Mouse (Mus musculus) embryonic stem cell, embryonic (primary cell): Measurements from ENCODE around the gene Slc48a1.

Experiments used
- CTCF ChIA-PET, 4 experiments: fragments of 300-600 bp in 2 of 4; fragments of 350-600 bp in 2 of 4; sonication (Branson Sonifier 250); formaldehyde crosslinking; loops; one replicate each; lab custom pipeline; 2022; ENCODE audit warnings: inconsistent platforms in 2 of 4; lab: Charles Lee
- POLR2A ChIA-PET, 4 experiments: fragments of 300-600 bp in 2 of 4; fragments of 350-600 bp in 2 of 4; sonication (Branson Sonifier 250); formaldehyde crosslinking; loops; one replicate each; lab custom pipeline; 2022; ENCODE audit warnings: antibody characterized with exemption in 4 of 4, inconsistent platforms in 1 of 4; lab: Charles Lee

Slc48a1 gene

DNA sequence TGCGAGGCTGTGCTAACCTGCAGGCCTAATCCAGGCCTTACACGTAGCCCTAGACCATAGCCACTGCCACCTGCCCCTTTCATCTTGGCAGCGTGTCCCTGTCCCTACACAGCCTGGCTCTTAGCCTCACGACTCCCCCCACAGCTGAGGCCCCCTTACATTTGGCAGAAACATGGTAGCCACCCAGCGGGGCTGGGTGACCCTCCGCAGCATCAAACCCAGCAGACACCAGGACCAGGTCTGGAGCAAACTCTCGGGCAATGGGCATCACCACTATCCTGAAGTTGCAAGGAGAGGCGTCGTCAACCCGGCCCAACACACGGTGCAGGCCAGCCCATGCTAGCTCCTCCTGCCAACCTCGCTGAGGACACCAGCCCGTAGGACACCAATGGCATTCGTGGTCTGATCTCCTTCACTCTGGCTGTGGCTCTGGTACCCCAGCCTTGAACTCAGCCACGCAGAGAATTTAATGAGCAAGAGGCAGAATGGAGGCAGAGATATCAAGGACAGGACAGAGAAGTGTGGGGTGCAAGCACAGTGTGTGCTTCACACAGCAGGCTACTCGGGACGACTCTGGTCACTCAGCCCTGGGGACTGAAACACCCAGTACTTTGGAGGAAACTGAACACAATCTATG lies 18.5 kb downstream of the Slc48a1 start:
- POLR2A ChIA-PET, result interaction anchor here in 1 of 4 experiments (1.0 kb wide), 1 partner anchor 28 kb away, joined by 3 read pairs; no protein-coding TSS in a partner anchor

DNA sequence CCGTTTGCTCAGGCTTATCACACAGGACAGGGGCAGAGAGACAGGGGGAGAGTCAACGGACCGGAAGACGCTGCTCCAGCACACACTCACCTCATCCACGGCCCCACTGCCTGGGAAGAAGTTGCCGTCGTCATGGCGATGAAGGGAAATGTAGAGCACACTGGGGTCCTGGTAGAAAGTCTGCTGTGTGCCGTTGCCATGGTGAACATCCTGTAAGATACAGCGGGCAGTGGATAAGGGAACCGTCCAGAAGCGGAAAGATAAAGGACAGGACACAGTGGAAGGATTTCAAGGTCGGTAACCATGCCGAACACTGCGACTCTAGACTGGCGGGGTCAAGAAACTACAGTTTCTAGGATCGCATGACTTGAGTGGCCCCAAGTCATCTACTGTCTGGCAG lies 19.8 kb downstream of the Slc48a1 start:
- POLR2A ChIA-PET, result no interaction called here
- CTCF ChIA-PET, result no interaction called here

More for the DNA sequence above, 18.5 kb downstream of the Slc48a1 start:
- CTCF ChIA-PET, result interaction anchor here in 2 of 4 experiments (0.6 to 4.2 kb wide), 2 partner anchors 10 to 53 kb away, joined by 5 to 17 read pairs; no protein-coding TSS in a partner anchor

DNA sequence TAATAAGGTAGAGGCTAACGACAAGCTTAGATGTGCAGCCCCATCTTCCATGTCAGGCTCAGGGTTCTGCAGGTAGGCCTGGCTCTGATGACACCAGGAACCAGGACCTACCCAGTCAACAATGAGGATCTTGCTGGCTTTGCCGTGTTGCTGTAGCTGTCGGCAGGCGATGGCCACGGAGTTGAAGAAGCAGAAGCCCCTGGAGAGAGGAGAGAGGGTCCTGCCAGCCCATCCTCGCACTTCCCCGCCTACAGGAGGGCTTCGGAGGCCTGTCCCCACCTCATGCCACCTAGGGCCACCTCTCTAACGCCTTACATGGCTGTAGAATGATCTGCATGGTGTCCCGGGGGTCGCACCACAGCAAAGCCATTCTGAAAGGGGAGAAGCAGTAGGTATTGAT lies 21.1 kb downstream of the Slc48a1 start:
- ChIA-PET CTCF (interaction anchor here in 1 of 4 experiments (0.9 to 1.8 kb wide), 3 partner anchors 11 to 23 kb away, joined by 3 to 4 read pairs (median 3); no protein-coding TSS in a partner anchor), POLR2A (interaction anchor here in 1 of 4 experiments (1.1 kb wide), 1 partner anchor 855 kb away, joined by 3 read pairs; no protein-coding TSS in a partner anchor)

DNA sequence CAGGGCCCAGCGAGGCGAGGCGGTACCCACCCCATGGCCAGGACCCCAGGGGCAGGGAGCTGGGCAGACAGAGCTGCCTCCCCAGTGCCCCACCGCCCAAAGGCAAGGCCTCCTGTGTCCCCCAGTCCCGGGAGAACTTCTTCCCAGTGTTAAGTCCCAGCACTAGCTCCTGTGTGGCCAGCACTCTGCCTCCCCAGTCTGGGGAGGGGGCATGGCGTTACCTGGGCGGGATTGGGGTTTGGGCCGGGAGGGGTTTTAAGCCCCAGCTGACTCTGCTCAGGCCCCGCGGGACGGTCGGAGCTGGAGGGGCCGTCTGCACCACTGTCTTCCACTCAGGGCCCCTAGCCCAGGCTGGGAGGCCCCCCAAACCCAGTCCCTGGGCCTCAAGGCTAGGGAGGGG lies 22.5 kb downstream of the Slc48a1 start:
- ChIA-PET POLR2A (interaction anchor here in 2 of 4 experiments (0.7 to 1.3 kb wide), 4 partner anchors 9 to 856 kb away, joined by 3 to 4 read pairs (median 3); no protein-coding TSS in a partner anchor), CTCF (interaction anchor here (1.0 to 2.7 kb wide), 10 partner anchors 13 to 136 kb away, joined by 3 to 16 read pairs (median 4); no protein-coding TSS in a partner anchor)

DNA sequence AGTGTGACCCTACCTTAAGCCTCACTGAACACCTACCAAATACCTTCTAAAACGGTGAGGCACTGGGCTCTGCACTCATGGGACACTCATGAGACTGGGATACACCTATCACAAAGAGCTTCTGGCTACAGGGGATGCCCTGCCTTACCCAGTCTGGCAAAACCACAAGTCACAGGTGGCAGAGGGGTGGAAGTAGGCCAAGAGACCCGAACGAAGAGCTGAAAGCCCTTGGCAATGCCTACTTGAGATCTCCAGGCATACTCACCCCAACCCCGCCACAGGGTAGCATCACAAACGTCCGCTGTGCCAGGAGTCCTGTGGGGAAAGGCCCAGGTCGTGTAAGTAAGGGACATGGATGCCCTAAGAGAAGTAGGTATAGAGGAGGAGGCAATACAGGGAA lies 23.5 kb downstream of the Slc48a1 start:
- POLR2A ChIA-PET, result interaction anchor here in 2 of 4 experiments (1.0 to 1.5 kb wide), 3 partner anchors 14 to 20 kb away, joined by 4 to 5 read pairs (median 5); no protein-coding TSS in a partner anchor
- CTCF ChIA-PET, result interaction anchor here in 2 of 4 experiments (1.5 to 2.7 kb wide), 3 partner anchors 48 to 137 kb away, joined by 5 to 16 read pairs (median 7); no protein-coding TSS in a partner anchor

DNA sequence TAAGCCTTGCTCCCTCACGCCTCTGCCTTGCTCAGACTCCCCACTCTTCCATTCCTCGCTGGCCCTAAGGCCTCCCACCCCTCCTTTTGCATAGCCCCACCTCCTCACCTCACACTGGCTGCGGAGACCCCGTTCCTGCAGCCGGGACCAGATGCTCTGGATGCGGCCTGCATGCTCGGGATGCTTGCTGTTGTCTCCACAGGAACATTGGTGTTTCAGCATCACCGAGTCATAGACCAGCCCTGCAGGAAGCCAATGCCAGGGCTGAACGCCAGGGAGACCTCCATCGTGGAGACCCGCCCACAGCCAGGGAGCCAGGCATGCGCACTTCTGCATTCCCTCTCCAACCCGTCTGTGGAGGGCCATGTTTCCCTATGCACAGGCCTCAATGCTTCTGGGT lies 24.3 kb downstream of the Slc48a1 start:
- POLR2A ChIA-PET, result interaction anchor here in 3 of 4 experiments (0.6 to 1.5 kb wide), 4 partner anchors 14 to 1311 kb away, joined by 3 to 11 read pairs (median 5); no protein-coding TSS in a partner anchor
- CTCF ChIA-PET, result interaction anchor here in 3 of 4 experiments (0.6 to 2.7 kb wide), 3 partner anchors 24 to 48 kb away, joined by 3 to 16 read pairs (median 7); no protein-coding TSS in a partner anchor

DNA sequence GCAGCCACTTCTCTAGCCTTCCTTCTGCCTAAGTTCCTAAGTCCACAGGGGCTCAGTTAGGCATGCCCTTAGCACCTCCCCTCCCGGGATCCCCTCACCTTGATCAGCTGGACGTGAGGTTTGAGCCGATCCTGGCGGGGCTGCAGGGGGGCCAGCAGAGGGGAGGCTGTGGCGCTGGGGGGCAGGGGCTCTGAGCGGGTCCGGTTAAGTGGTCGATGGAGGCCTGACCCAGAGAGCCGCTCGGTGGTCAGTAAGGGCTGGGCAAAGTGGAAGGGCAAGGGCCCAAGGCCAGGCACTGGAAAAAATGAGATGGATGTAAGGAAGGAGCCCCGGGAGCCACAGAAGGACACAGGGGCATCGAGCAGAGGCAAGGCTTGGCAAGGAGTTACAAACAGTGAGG lies 29.5 kb downstream of the Slc48a1 start:
- ChIA-PET POLR2A (no interaction called here), CTCF (interaction anchor here in 1 of 4 experiments (1.5 kb wide), 1 partner anchor 9 kb away, joined by 3 read pairs; no protein-coding TSS in a partner anchor)

DNA sequence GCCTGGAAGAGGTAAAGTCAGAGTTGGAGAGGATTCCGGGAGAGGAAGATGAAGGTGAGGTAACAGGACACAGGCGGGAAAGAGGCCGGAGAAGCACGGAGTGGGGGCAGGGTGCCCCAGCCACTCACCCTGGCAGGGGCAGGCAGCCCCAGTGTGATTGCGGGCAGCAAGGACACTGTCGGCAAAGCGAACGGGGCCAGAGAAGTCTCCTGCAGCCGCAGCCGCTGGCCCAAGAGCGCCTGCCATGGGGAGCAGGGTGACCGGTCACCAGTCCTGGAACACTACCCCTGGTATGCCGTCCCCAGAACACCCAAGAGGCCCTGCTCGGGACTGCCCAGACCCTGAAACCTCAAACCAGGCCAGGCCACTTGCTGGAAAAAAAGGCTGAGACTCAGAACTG lies 30.2 kb downstream of the Slc48a1 start:
- ChIA-PET POLR2A (interaction anchor here in 1 of 4 experiments (1.2 kb wide), 1 partner anchor 12 kb away, joined by 3 read pairs; no protein-coding TSS in a partner anchor), CTCF (interaction anchor here in 3 of 4 experiments (0.8 to 1.5 kb wide), 4 partner anchors 9 to 836 kb away, joined by 3 read pairs; no protein-coding TSS in a partner anchor)

DNA sequence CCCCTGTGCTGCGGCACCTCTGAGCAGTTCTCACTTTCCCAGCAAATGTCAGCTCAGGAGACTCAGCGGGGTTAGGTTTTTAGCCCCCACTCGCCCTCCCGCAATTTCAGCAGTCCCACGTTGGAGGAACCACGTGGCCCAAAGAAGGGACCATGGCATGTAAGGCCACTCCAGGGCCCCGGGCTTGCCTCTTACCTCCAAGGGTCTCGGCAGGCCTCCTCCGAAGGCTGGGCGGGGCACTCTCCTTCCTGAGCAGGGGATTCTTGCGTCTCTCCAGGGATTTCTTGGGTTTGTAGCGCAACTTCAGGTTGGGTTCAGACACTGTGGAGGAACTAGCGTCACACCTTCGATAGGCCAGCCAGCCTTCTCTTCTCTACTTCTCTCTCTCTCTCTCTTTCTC lies 30.9 kb downstream of the Slc48a1 start:
- ChIA-PET POLR2A (interaction anchor here in 1 of 4 experiments (1.2 to 1.4 kb wide), 2 partner anchors 8 to 11 kb away, joined by 3 to 4 read pairs; no protein-coding TSS in a partner anchor), CTCF (interaction anchor here in 3 of 4 experiments (0.8 to 1.5 kb wide), 4 partner anchors 8 to 837 kb away, joined by 3 read pairs; no protein-coding TSS in a partner anchor)

DNA sequence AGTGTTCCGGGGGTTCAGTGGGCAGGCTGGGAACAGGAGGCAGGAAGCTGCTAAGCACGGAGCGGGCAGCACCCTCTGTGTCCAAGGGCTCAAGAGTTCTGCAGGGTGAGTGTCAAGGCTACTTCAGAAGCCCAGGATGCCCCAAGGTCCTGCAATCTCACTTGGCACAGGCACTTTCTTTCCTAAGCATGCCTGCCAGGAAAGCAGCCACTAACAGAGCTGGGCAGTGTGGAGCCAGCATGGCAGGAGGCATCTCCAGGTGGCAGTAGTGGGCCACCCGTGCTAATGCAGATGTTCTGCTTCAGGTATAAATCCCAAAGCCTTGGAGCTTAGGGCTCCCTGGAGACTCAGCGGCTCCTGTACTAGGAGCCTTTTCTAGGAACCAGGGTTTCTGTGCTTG lies 31.6 kb downstream of the Slc48a1 start:
- ChIA-PET CTCF (interaction anchor here in 3 of 4 experiments (0.6 to 1.1 kb wide), 7 partner anchors 19 to 146 kb away, joined by 3 to 11 read pairs (median 4); no protein-coding TSS in a partner anchor), POLR2A (interaction anchor here in 1 of 4 experiments (1.4 kb wide), 1 partner anchor 9 kb away, joined by 4 read pairs; no protein-coding TSS in a partner anchor)

DNA sequence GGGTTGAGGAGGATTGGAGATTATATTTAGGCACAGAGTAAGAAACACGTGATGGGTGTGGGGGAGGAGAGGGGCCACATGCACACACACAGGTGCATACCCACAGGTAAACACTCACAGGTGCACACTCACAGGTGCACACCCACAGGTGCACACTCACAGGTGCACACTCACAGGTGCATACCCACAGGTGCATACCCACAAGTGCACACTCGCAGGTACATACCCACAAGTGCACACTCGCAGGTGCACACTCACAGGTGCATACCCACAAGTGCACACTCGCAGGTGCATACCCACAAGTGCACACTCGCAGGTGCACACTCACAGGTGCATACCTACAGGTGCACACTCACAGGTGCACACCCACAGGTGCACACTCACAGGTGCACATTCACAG lies 32.1 kb downstream of the Slc48a1 start:
- POLR2A ChIA-PET, result interaction anchor here in 1 of 4 experiments (1.4 kb wide), 1 partner anchor 10 kb away, joined by 4 read pairs; no protein-coding TSS in a partner anchor
- CTCF ChIA-PET, result interaction anchor here in 3 of 4 experiments (0.6 to 1.1 kb wide), 7 partner anchors 19 to 147 kb away, joined by 3 to 11 read pairs (median 4); no protein-coding TSS in a partner anchor

DNA sequence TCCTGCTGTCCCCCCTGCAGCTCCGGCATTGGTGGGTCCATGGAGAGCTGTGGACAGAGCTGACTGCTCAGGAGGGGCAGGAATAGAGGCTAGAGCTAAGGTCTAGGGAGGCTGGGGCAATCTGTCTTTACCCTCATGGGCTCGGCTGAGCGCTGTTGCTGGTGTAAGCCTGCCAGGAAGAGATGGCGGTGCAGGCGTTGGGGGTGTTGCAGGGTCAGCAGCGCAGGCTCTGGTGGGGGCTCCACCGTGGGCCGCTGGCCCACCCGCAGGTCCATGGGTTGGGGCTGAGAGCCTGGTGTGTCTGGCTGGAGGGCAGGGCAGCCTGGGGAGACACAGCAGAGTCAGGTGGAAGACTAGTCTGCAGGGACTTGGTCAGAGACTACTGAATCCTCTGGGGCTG lies 33.0 kb downstream of the Slc48a1 start:
- CTCF ChIA-PET, result interaction anchor here in 2 of 4 experiments (1.2 to 3.0 kb wide), 5 partner anchors 23 to 39 kb away, joined by 3 to 13 read pairs (median 4); no protein-coding TSS in a partner anchor

DNA sequence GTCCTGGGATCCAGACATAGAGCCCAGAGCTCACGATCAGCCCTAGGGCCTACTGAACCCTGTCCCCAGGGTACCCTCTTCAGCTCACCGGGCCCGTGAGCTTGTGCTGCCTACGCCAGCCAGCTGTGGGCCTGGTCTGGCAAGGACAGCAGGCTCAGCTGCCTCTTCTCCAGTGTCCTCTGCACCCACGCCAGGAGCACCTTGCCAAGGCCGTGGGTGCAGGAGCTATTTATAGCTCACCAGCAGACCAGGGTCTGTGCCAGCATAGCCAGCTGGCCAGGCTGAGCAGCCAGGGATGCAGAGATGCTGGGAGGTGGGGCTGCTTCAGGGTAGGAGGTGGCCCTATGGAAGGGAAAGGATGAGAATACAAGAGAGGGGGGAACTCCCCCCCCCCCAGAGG lies 33.8 kb downstream of the Slc48a1 start:
- CTCF ChIA-PET, result interaction anchor here in 3 of 4 experiments (0.8 to 3.0 kb wide), 8 partner anchors 17 to 875 kb away, joined by 3 to 13 read pairs (median 4); no protein-coding TSS in a partner anchor
- POLR2A ChIA-PET, result interaction anchor here in 1 of 4 experiments (0.5 kb wide), 1 partner anchor 208 kb away, joined by 3 read pairs; no protein-coding TSS in a partner anchor

More for the DNA sequence above, 33.0 kb downstream of the Slc48a1 start:
- POLR2A ChIA-PET, result no interaction called here

DNA sequence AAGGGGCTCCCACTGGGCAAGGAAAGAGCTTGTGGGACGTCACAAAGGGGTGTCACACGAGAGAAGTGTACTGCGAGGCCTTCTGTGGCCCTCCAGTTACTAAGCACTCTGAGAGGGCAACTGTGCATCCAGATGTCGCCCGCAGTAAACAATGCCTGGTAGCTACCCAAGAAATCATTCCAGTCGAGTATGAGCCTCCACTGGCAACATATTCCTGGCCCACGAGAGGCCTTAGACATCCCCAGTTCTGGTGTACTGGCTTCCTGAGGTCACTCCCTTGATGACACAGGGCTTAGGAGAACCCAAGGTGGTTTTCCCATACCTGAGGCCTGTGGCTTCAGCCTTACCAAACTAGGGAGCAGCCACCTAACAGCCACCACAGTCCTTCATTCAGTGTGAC lies 34.6 kb downstream of the Slc48a1 start:
- ChIA-PET POLR2A (interaction anchor here in 2 of 4 experiments (0.5 to 0.6 kb wide), 2 partner anchors 112 to 141 kb away, joined by 3 read pairs; no protein-coding TSS in a partner anchor), CTCF (interaction anchor here in 2 of 4 experiments (0.8 to 3.0 kb wide), 7 partner anchors 12 to 876 kb away, joined by 3 to 13 read pairs (median 6); no protein-coding TSS in a partner anchor)

DNA sequence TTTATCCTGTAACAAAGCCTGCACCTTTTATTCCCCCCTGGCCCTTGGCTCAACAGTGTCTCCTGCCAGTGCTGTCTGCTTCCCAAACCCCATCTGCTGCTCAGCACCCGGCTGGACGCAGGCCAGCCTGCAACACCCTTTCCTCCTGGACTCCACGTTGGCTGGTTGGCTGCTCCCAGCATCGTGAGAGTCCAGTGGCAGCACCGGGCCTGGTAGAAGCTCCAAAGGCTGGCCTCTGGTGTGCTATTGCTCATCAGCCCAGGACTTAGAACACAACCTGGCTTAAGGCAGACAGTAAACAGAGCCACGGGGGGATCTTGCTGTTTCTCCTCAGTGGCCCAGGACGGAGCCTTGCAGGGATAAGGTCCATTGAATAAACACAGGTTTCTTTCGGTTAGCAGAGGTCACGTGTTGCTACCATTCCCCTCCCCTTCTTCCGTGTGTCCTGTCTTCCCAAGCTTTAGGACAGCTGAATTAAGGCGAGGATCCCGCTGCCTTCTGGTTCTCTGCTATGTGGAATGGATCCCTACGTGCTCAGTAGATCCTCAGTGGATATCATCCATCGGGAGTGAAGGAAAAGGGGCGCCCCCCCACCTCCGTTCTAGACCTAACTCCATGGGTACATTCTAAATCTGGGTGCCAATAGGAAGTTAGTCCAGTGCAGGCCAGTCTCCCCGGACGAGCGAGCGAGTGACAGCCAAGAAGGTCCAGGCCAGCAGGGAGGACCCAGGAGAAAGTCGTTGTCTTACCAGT lies 35.3 kb downstream of the Slc48a1 start:
- CTCF ChIA-PET, result interaction anchor here in 2 of 4 experiments (0.6 to 3.0 kb wide), 4 partner anchors 11 to 36 kb away, joined by 3 to 13 read pairs (median 6); no protein-coding TSS in a partner anchor
- POLR2A ChIA-PET, result interaction anchor here in 1 of 4 experiments (0.6 to 0.8 kb wide), 2 partner anchors 8 to 1107 kb away, joined by 3 read pairs; no protein-coding TSS in a partner anchor

DNA sequence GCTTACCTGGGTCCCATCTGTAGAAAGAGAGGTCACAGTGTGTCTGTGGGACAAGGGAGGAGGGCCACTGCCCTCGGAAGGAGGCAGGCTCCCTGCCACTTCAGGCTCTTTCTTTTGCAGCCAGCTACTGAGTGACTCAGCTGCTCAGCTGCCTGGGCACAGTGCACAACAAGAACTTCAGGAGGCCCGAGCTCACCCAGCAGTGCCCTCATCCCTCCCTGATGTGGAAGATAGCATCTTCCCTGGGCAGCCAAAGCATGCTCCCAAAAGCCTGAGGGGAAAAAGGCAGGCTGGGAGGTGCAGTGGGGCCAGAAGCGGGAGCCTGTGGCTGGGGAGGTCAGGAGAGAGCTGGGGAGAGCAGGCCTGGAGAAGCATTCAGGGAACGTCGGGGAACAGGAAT lies 36.4 kb downstream of the Slc48a1 start:
- POLR2A ChIA-PET, result interaction anchor here in 1 of 4 experiments (0.8 kb wide), 1 partner anchor 36 kb away, joined by 3 read pairs; no protein-coding TSS in a partner anchor
- CTCF ChIA-PET, result interaction anchor here in 3 of 4 experiments (0.5 to 2.1 kb wide), 7 partner anchors 10 to 1910 kb away, joined by 3 to 11 read pairs (median 4); partner anchors contain the start of gene Cox14 (in 1 of the 3)

DNA sequence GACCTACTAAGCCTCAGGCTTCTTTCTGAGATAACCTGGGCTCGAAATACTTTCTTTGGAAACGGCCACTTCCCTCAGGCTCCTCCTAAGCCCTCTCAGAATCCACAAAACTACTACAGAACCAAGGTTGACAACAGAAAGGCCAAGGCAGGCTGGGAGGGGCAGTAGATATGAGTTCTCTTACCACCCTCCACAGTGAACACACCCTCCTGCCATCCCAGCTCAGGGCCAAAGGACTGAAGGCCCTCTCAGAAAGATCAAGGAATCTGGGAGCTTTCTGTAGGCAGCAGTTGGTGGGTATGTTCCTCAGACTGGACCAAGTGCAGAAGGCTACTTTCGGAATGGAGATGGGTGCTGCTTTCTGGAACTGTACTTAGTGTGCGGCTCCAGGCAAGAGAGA lies 36.9 kb downstream of the Slc48a1 start:
- POLR2A ChIA-PET, result interaction anchor here in 1 of 4 experiments (0.8 kb wide), 1 partner anchor 35 kb away, joined by 3 read pairs; no protein-coding TSS in a partner anchor
- CTCF ChIA-PET, result interaction anchor here in 3 of 4 experiments (0.5 to 2.1 kb wide), 7 partner anchors 10 to 1910 kb away, joined by 3 to 11 read pairs (median 3); partner anchors contain the start of gene Cox14 (in 1 of the 3)
